Mouse (Mus musculus) Patski (cell line): ENCODE data around the gene Myh10. TPM values are rescaled to one million over a fixed set of nuclear protein-coding genes. Genes with fewer than 3 reads are reported as not detected.
A peak's percentile ranks its signal among the peaks of the same experiment; 100 is the strongest.

Experiments
- ATAC-seq: fragments of 100-300 bp; one replicate; pipeline ENCODE4 v1.8.0; 2021
- CTCF ChIA-PET: fragments of 350-600 bp; sonication (Branson Sonifier 250); formaldehyde crosslinking; loops from one replicate; lab custom pipeline; 2022; ENCODE audit warnings: inconsistent platforms; lab: Charles Lee
- POLR2A ChIA-PET: fragments of 350-600 bp; sonication (Branson Sonifier 250); formaldehyde crosslinking; loops from one replicate; lab custom pipeline; 2022; ENCODE audit warnings: antibody characterized with exemption, inconsistent platforms; lab: Charles Lee
- DNase-seq: peaks from one replicate; pipeline ENCODE4 v3.0.0-alpha.2; 2011; ENCODE audit warnings: low read depth, low spot score
- H3K27me3 ChIP-seq: fragments of 371-371 bp; one replicate; pipeline ENCODE4 v1.5.1; 2021
- CTCF ChIP-seq: fragments of 100-300 bp; IDR thresholded peaks from one replicate; pipeline ENCODE4 v1.5.1; 2021
- in situ Hi-C: fragments of 300-500 bp; cut with MboI; formaldehyde crosslinking; loops from 3 replicates; pipeline ENCODE4 v1.11.1; 2018; ENCODE audit warnings: low pct_unique_long_range_greater_than_20kb, mixed read lengths
- polyA plus RNA-seq: library from polyadenylated mRNA; unstranded; gene quantifications from one replicate; pipeline ENCODE4 v1.2.3, GENCODE M21; 2021

The Myh10 gene
- polyA plus RNA-seq, 1 experiment from 2014 or later: 113 TPM

GRCm38 (mm10) chr11:68832793-68833192, 141.4 kb downstream of the Myh10 start:
- ChIA-PET POLR2A (no interaction called here), CTCF (no interaction called here)
- TF ChIP-seq CTCF: no peak
- ATAC-seq (no peak), DNase-seq (no peak)
- H3K27me3 ChIP-seq: no peaks in the 10 kb centered on the region
- in situ Hi-C loops: loop anchor here (5.0 kb wide), 1 partner anchor 45 kb away; no protein-coding TSS in a partner anchor

- CTCF ChIA-PET: no interaction called here
- DNase-seq (no peak), ATAC-seq (no peak)
- POLR2A ChIA-PET: interaction anchor here (1.0 kb wide), 1 partner anchor 18 kb away, joined by 3 read pairs; no protein-coding TSS in a partner anchor
- no peaks in the 10 kb centered on the region for H3K27me3 ChIP-seq
- in situ Hi-C loops: loop anchor here (5.0 kb wide), 1 partner anchor 44 kb away; no protein-coding TSS in a partner anchor
- no peak for TF ChIP-seq CTCF
These were observed 142.2 kb downstream of the Myh10 start for GRCm38 (mm10) chr11:68833593-68833992.

GRCm38 (mm10) chr11:68835034-68835433, 143.7 kb downstream of the Myh10 start:
- DNase-seq: no peak
- in situ Hi-C loops: no loop called here
- ChIA-PET POLR2A (no interaction called here), CTCF (no interaction called here)
- TF ChIP-seq CTCF: no peak
- no peak for ATAC-seq
- no peaks in the 10 kb centered on the region for H3K27me3 ChIP-seq

GRCm38 (mm10) chr11:68839606-68840005, 148.2 kb downstream of the Myh10 start:
- in situ Hi-C loops: no loop called here
- POLR2A ChIA-PET: interaction anchor here (1.1 kb wide), 1 partner anchor 17 kb away, joined by 4 read pairs; no protein-coding TSS in a partner anchor
- no peak for DNase-seq
- TF ChIP-seq CTCF: no peak
- H3K27me3 ChIP-seq: no peaks in the 10 kb centered on the region
- no peak for ATAC-seq
- CTCF ChIA-PET: interaction anchor here (0.8 to 3.0 kb wide), 3 partner anchors 9 to 32 kb away, joined by 3 to 13 read pairs (median 4); partner anchors contain the start of gene Ndel1

- ChIA-PET CTCF (interaction anchor here (1.4 to 3.9 kb wide), 4 partner anchors 10 to 24 kb away, joined by 4 to 22 read pairs (median 10); no protein-coding TSS in a partner anchor), POLR2A (interaction anchor here (1.2 kb wide), 1 partner anchor 14 kb away, joined by 7 read pairs; no protein-coding TSS in a partner anchor)
- no peaks in the 10 kb centered on the region for H3K27me3 ChIP-seq
- in situ Hi-C loops: no loop called here
- DNase-seq: no peak
- ATAC-seq: no peak
- no peak for TF ChIP-seq CTCF
These were observed 159.5 kb downstream of the Myh10 start for GRCm38 (mm10) chr11:68850862-68851261.

GRCm38 (mm10) chr11:68851644-68852485, 160.5 kb downstream of the Myh10 start:
- ChIA-PET POLR2A (interaction anchor here (0.5 to 2.3 kb wide), 9 partner anchors 9 to 148 kb away, joined by 3 to 7 read pairs (median 3); partner anchors contain the start of gene Ndel1), CTCF (interaction anchor here (0.8 to 3.9 kb wide), 5 partner anchors 11 to 46 kb away, joined by 3 to 22 read pairs (median 4); no protein-coding TSS in a partner anchor)
- in situ Hi-C loops: no loop called here
- ATAC-seq: no peak
- H3K27me3 ChIP-seq: no peaks in the 10 kb centered on the region
- no peak for DNase-seq
- no peak for TF ChIP-seq CTCF

GRCm38 (mm10) chr11:68852486-68852901, 161.1 kb downstream of the Myh10 start:
- TF ChIP-seq CTCF: no peak
- in situ Hi-C loops: no loop called here

GRCm38 (mm10) chr11:68852932-68853409, 161.6 kb downstream of the Myh10 start:
- ChIA-PET POLR2A (interaction anchor here (1.1 to 2.3 kb wide), 6 partner anchors 8 to 46 kb away, joined by 3 to 7 read pairs (median 4); partner anchors contain the start of gene Ndel1), CTCF (interaction anchor here (1.5 to 3.9 kb wide), 3 partner anchors 10 to 22 kb away, joined by 3 to 22 read pairs (median 4); no protein-coding TSS in a partner anchor)
- ATAC-seq: peak; percentile 97
- TF ChIP-seq CTCF: no peak
- no peaks in the 10 kb centered on the region for H3K27me3 ChIP-seq
- in situ Hi-C loops: no loop called here
- peak; percentile 96 for DNase-seq

More at GRCm38 (mm10) chr11:68852486-68852901, 161.1 kb downstream of the Myh10 start:
- CTCF ChIA-PET: interaction anchor here (1.4 to 3.9 kb wide), 3 partner anchors 11 to 22 kb away, joined by 4 to 22 read pairs (median 8); no protein-coding TSS in a partner anchor
- ATAC-seq: peak; percentile 72
- DNase-seq: no peak
- POLR2A ChIA-PET: interaction anchor here (1.1 to 2.3 kb wide), 7 partner anchors 9 to 46 kb away, joined by 3 to 7 read pairs (median 3); partner anchors contain the start of gene Ndel1
- H3K27me3 ChIP-seq: no peaks in the 10 kb centered on the region

- H3K27me3 ChIP-seq: no peaks in the 10 kb centered on the region
- ATAC-seq (peak; percentile 29), DNase-seq (no peak)
- TF ChIP-seq CTCF: no peak
- ChIA-PET POLR2A (interaction anchor here (0.5 to 2.3 kb wide), 8 partner anchors 11 to 1794 kb away, joined by 3 to 7 read pairs (median 6); partner anchors contain the start of genes Ndel1 and Slc25a11), CTCF (interaction anchor here (1.5 to 3.9 kb wide), 2 partner anchors 11 to 21 kb away, joined by 3 to 22 read pairs; no protein-coding TSS in a partner anchor)
- in situ Hi-C loops: no loop called here
These were observed 162.4 kb downstream of the Myh10 start for GRCm38 (mm10) chr11:68853611-68854401.
